Mouse (Mus musculus) brain, embryonic 18.5 days (tissue): ENCODE results near the gene Stra8.

Experiments
- DNase-seq: peaks from one replicate; pipeline ENCODE4 v3.0.0-alpha.2; 2012; ENCODE audit warnings: low read depth, low spot score

The Stra8 gene

DNA sequence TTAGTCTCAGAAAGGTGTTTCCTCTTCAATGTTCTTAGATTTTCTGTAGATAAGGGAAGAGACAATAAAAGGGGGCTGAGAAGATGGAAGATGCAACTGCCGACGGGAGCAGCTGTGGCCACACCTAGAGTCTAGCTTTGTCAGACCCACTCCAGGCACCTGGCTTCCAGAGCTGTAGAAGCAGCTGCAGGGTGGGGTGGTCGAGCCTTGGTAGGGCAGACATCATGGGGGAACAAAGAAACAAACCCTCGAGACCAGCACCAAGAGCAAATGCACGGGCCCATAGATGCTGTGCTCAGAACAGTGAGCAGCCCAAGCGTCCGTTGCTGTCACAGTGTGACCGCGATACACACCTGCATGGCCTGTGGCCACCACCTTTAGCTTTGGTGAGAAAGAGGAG lies 22.5 kb downstream of the Stra8 start:
- no peak for DNase-seq

DNA sequence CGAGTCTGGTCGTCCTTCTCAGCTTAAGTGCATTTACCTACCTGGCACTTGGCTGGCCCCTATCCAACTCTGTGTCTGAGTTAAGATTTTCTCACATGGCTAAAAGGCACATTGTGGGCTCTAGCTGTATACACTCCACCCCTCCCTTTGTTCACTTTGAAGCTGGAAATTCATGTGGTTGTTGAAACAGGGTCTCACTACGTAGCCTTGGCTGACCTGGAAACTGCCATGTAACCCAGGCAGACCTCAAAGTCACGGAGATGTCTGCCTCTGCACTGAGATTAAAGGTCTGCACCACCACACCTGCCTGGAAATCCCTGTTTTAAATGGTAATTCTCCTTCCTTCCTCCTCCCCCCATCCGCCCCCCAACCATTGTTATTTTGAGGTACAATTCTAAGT lies 23.5 kb downstream of the Stra8 start:
- DNase-seq = no peak

DNA sequence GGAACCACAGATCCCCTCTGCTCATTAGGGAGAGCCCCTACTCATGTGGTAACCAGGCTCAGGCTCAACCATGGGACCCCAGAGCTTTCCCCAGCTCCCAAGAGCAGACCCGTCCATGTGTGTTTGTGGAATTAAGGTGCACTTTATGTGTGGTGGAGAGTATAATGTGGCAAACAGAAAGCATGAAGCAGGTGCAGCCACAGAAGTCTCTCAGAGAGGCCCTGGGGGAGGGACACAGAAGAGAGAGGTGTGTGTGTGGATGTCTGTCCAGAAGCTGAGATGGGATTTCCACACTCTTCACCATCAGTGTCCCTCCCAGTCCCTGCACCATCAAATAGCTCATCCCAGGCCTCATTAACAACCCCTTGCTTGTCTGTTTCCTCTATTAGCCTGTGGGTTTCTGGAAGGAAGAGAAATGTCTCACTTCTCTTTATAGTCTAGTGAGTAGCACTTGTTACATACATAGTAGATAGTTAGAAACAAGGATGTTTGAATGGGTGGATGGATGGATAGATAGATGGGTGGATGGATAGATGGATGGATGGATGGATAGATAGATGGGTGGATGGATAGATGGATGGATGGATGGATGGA lies 26.6 kb downstream of the Stra8 start:
- DNase-seq = no peak

DNA sequence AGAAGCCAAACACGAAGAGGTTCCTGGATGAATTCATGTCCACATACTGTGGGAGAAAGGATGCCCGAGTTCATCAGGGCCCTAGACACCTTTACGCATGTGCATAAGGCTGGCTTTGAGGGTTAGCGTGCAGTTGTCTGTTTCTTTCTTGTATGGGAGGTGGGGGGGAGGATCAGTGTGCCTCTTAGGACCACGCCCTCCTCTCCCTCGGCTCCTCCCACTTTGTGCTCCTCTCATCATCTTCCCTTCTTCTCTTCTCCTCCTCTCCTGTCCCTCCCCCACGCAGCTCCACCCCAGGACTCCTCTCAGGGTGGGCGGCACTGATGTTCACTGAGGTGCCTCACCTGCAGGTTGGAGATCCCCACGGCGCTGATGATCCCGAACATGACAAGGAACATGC lies 28.5 kb downstream of the Stra8 start:
- no peak for DNase-seq

DNA sequence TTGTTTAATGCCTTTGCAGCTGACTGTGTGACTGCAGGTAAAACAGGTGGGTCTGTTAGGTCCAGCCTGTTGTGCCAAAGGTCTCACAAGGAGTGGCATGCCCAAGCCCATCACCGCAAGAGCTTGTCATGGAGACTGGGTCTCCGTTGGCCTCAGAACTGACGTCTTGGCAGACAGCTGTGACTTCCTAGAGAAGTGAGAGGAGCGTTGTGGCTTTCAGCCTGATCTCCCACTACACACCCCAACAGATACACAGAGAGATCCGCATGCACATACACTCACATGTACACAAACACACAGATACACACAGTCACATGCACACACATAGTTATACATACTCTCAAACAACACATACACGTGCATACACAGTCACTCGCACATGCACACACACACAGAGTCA lies 31.6 kb downstream of the Stra8 start:
- no peak for DNase-seq

DNA sequence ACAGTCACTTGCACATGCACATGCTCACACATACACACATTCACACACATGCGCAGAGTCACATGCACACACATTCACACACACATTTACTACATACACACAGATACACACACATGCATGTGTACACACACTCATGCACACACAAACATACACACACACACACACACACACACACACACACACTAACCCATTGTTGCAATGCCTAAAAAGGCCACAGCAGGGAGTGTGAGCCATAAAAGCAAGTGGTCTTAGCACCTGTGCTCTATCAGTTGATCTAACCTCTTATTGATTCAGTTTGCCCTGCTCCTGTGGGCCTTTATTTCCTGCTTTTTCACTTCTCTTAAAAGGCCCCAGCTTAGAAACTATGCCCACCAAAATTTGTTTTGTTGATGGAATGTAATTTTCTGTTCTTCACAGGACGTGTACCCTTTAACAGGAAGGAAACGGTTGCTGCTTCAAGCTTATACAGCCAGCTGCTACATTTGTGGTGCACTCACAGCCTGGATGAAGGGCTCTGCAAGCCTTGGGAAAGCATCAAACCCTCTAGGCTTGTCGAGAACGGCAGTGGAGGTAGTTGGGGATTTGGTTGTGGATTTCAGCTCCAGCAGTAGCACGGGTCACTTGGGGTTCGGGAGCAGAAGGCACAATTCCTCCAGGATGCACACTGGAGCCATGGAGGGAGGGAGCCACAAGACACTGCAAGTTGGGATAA lies 32.1 kb downstream of the Stra8 start:
- DNase-seq = no peak

DNA sequence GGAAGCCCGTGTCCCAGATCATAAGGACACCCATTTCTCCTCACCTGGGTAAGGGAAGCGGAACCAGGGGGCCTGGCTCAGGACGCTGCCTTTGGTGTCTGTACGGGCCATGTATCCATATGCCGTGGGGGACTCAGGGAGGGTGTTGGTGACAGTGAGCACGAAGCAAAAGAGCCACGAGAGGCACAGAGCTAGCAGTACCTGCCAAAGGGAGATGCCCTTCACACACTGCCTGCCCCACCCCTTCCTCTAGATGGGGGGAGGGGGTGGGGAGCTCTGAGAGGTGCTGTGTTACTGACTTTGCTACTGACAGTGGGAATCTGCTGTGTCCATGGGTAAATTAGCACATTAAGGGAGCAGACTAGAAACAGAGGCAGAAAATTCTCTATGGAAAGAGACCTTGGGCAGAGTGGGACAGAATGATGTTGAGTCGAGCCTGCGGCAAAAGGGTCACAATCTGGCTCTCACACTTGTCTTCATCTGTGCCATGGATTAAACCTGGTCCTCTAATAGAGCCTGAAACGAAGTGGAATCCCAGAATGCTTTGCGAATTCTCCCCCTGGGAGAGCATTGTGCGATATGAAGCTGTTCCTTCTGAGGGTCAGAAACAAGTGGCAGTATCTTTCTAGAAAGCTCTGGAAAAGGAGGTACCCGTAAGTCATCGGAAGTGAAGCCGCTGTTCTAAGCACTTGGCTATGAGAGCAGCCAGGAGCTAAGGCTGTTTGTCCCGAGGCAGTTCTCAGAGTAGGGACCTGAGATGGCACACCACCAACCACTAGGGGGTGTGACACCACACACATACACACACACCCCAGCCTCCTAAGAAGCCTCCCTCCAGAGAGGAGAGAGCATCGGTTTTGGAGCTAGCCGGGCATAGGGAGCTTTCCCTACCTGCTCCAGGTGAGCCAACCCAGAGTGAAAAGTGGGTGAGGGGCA lies 35.2 kb downstream of the Stra8 start:
- DNase-seq = no peak

DNA sequence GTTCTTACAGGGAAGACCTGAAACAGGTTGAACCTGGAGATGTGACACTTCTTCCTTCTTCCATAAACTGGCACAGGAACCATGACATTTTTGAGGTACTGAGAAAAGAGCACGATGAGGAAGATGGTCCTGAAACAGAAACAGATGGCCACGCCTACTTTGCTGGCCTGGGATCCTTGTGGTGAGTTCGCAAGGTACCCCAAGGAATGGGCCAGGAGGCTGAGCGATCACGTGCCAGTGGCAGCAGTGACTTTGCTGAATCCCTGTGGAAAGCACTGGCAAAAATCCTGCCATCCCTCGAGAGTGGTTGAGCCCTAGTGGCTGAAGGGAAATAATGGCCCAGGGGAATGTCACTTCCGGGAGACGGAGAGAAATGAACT lies 35.9 kb downstream of the Stra8 start:
- DNase-seq = no peak

DNA sequence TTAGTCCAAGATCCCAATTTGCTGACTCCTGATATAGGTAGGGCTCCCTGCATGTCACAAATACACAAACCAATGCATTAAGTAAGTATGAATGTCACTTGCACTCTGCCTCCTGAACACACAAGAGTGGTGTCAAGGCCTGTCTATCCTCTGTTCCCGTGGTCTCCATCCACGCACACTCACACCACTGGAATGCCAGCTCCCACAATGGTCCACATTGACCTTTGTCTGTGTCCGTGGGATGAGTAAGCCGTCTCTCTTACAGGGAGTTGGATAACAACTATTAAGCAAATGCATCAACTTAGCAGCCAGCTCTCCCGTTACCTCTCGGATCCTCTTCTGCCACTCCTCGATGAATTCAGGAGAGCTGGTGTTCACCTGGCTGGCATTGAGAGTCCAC lies 39.2 kb downstream of the Stra8 start:
- no peak for DNase-seq

DNA sequence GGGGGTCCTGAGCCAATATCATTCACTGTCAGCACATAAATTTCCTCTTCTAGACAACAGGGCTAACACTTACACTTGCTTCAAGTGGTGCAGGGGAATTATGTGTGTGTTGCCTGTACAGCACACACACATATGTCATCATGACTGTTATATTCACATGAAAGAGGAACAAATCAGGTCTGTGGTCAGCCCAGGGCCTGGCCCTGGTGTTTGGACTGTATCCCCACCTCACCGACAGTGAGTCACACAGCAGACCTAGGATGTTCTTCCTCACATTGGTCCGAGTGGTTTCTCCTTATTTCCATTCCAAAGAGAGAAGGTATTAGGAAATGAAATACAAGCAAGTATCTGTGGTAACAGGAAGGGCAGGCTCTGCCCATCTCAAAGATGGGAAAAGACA lies 44.6 kb downstream of the Stra8 start:
- no peak for DNase-seq

DNA sequence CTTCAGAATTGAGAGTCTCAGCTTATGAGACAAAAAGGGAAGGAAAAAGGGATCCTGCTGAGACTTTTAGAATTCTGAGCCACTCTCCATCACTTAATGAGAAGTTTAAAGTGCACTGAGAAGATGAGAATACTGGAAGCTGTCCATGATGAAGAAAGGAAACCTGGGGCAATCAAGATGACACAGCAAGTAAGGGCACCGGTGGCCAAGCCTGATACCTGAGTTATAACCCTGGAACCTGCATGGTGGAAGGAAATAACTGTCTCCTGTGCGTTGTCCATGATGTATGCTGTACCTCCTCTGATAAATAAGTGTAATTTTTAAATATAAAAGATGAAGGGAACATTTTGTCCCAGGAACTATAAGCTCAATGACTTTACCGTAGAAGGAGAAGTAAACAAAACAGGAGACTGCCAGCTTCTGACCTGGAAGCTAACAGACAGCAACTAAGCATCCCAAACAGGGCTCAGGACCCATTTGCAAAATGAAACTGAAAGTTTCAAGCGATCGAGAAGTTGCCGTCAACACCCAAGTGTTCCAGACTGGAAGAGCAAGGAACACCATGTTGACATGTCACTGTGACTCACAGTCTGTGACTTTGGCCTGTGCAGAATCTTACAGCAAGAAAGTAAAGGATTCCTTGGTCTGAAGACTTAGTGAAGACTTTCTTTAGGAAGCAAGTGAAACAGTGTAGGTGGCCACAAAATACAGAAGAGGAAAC lies 46.0 kb downstream of the Stra8 start:
- DNase-seq = no peak

DNA sequence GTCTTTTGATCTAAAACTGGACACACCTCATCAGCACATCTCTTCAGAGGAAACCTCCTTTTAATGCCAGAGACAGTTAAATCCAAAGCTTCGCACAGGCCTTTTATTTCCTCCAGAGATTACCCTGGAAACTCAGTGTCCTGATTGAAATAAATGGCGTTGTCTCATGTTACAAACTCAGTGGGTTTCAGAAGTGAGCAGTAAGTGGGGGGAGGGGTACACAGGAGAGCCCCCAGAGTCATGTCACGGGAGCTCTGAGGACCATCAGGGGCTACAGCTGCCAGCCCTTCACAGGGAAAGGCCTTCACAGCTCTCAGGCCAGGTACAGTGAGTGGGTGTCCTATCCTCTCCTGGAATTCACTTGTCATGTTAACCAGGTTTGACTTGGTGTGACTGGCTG lies 51.2 kb downstream of the Stra8 start:
- no peak for DNase-seq

DNA sequence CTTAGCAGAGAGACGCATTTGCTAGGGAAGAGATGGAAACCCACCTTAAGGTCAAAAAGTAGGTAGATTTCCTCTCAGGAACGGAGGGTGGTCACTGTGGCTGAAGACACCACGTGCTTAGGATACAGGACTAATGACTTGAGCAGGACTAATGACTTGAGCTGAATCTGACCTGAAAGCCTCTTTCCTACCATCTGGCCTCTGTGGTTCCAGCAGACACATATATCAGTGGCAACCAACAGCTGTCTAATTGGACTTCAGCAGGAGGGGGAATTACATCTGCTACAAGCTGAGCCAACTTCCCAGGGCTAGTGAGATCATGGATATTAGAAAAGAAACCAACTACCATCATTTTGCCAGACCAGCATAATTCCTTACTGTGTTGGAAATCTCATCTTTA lies 59.3 kb downstream of the Stra8 start:
- DNase-seq = no peak

DNA sequence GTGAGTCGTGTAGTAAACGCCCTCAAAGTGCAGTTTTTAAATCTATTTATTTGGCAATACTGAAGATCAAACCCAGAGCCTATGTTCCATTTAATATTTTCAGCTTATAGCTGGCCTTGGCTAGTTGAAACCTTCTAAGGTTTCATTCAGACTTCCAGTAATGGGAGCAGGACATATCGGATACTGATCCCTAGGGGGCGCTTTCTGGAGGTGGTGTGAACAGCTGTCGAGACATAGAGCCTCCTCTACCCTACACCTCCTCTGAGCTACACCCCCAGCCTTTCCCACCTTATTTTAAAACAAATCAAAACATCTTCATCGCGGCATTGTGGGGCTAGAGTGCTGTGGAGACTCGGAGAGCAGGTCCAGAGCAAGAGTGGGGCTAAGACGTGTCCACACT lies 60.7 kb downstream of the Stra8 start:
- DNase-seq = no peak

DNA sequence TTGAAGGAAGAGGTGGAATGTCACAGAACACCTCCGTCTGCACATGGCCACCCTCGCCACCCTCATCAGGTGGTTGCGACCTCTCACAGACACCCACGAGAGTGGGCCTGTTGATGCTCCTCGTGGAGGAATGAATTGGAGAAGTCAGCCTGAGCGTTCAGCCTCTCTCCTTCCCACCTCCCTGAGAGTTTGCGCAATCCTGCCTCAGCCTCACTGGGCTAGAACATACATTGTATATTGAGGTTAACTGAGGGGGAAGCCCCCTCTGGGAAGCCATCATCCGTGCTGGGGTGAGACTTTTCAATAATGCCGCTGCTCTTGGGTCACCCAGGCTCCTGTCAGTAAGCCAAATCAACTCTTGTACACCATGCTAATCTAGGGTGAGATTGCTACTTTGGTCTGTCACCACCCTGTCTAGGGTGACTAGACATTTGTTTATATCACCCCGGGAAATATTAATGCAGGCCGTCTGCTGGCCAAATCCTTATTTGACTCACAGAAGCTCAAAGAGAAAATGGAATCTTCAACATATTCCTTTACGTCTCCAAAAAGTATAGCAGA lies 67.2 kb downstream of the Stra8 start:
- DNase-seq = no peak

DNA sequence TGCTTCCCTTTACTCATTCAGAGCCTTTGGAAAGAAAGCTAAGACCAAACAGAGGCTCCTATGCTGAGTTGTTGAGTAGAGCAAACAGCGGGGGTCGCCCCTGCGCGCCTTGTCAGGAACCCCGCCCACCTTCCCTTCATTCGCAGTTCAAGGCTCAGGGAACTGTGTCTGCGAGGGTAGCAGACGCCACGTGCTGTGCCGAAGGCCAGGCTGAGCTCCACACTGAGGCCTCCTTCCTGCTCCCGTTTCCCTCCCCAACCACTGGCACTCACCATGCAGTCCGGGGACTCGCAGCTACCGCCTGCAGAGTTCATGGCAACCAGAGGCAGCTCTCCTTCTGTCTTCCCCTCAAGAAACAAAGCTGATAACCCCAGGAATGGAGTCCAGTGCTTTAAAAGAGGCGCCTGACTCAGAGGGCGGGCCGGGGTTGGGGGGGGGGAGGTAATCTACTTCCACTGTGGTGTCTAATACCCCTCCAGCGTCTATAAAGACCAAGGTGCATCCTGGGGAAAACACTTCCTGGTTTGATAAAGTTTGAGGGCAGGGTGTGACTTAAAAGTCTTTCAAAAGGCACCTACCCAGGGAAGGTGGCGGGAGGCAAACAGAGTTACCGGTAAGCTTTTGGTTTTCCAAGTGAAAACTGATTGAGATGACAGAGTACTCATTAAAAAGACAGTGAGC lies 68.3 kb downstream of the Stra8 start, which contains the start of gene Slc23a4:
Slc23a4 (minus strand) TSS at position 324 of the 681 bp plus-strand sequence.
- DNase-seq = no peak
